Mouse (Mus musculus) layer of hippocampus, adult 9-11 months (tissue): Measurements from ENCODE around the gene Muc3.
A peak's percentile ranks its signal among the peaks of the same experiment; 100 is the strongest.
"Not testable (repeated sequence)": the region's sequence is repeated elsewhere in the genome, so short reads cannot be mapped to it uniquely, and the experiment has no call there.

Experiments used
- DNase-seq: peaks from one replicate; pipeline ENCODE4 v3.0.0; 2022

Muc3 gene

GRCm38 (mm10) chr5:137121280-137121679 is 27.8 kb downstream of the Muc3 start:
- no peak for DNase-seq

- DNase-seq, result no peak
Measured at GRCm38 (mm10) chr5:137118878-137119277, 30.2 kb downstream of the Muc3 start.

GRCm38 (mm10) chr5:137117994-137118393 is 31.1 kb downstream of the Muc3 start:
- not testable (repeated sequence) for DNase-seq

GRCm38 (mm10) chr5:137116987-137117386 is 32.1 kb downstream of the Muc3 start:
- DNase-seq, result no peak

- DNase-seq, result peak; percentile 59
Measured at GRCm38 (mm10) chr5:137115866-137116847, 33.0 kb downstream of the Muc3 start, which contains the start of gene Trim56. Gene Trim56 (minus strand): TSS chr5:137116209.

- DNase-seq, result no peak
Measured at GRCm38 (mm10) chr5:137114891-137115561, 34.1 kb downstream of the Muc3 start.

- no peak for DNase-seq
Measured at GRCm38 (mm10) chr5:137111542-137112408, 37.3 kb downstream of the Muc3 start.

- DNase-seq, result no peak
Measured at GRCm38 (mm10) chr5:137110863-137111262, 38.3 kb downstream of the Muc3 start.

GRCm38 (mm10) chr5:137109941-137110593 is 39.1 kb downstream of the Muc3 start:
- DNase-seq, result no peak

GRCm38 (mm10) chr5:137108111-137108510 is 41.0 kb downstream of the Muc3 start:
- no peak for DNase-seq

GRCm38 (mm10) chr5:137107670-137108069 is 41.5 kb downstream of the Muc3 start:
- no peak for DNase-seq

- peak; percentile 76 for DNase-seq
Measured at GRCm38 (mm10) chr5:137107024-137107423, 42.1 kb downstream of the Muc3 start.

GRCm38 (mm10) chr5:137106434-137106833 is 42.7 kb downstream of the Muc3 start:
- no peak for DNase-seq

GRCm38 (mm10) chr5:137103969-137104368 is 45.2 kb downstream of the Muc3 start:
- no peak for DNase-seq

GRCm38 (mm10) chr5:137102575-137103522 is 46.3 kb downstream of the Muc3 start:
- DNase-seq, result peak; percentile 81

- DNase-seq, result no peak
Measured at GRCm38 (mm10) chr5:137102078-137102477, 47.0 kb downstream of the Muc3 start.

- DNase-seq, result no peak
Measured at GRCm38 (mm10) chr5:137100660-137101059, 48.5 kb downstream of the Muc3 start.

- no peak for DNase-seq
Measured at GRCm38 (mm10) chr5:137098418-137098817, 50.7 kb downstream of the Muc3 start.

GRCm38 (mm10) chr5:137096037-137096436 is 53.1 kb downstream of the Muc3 start:
- DNase-seq, result peak; percentile 60

- DNase-seq, result no peak
Measured at GRCm38 (mm10) chr5:137095135-137095534, 54.0 kb downstream of the Muc3 start.

GRCm38 (mm10) chr5:137093720-137094119 is 55.4 kb downstream of the Muc3 start:
- no peak for DNase-seq
